Mouse (Mus musculus): ENCODE data around the gene Arhgef10l. TPM values are rescaled to one million over a fixed set of nuclear protein-coding genes. Genes with fewer than 3 reads are reported as not detected.
A peak's percentile ranks its signal among the peaks of the same experiment; 100 is the strongest.

Gene Arhgef10l
- polyA plus RNA-seq, 1 experiment from 2014 or later = 15.0 TPM

- ATAC-seq = no peak
- Histone ChIP-seq H3K9me3 (replicated peaks; ENCODE audit: control insufficient read depth, low read length) (no peaks in the 10 kb centered on the region), H3K27ac (ENCODE audit: low read depth, low read length) (no peak overlapping the region), H3K4me3 (ENCODE audit: low read depth, low read length) (no peak overlapping the region), H3K4me2 (ENCODE audit: low read length) (no peak overlapping the region), H3K27me3 (replicated peaks; ENCODE audit: control insufficient read depth, insufficient read depth, low read length) (no peaks in the 10 kb centered on the region), H3K36me3 (ENCODE audit: control insufficient read depth, insufficient read depth, low read length) (peaks cover 29% of the 10 kb centered on the region; the same call in 1 of the 2 replicates), H3K9ac (ENCODE audit: low read length) (no peak overlapping the region), H3K4me1 (ENCODE audit: control insufficient read depth, insufficient read depth, low read length) (no peaks in the 10 kb centered on the region)
- WGBS = 87% methylated on average over 10 of the region's 10 CpGs
- no peak for DNase-seq (ENCODE audit: low spot score)
Observed at GRCm38 (mm10) chr4:140634861-140635388, 30.9 kb downstream of the Arhgef10l start.

DNA sequence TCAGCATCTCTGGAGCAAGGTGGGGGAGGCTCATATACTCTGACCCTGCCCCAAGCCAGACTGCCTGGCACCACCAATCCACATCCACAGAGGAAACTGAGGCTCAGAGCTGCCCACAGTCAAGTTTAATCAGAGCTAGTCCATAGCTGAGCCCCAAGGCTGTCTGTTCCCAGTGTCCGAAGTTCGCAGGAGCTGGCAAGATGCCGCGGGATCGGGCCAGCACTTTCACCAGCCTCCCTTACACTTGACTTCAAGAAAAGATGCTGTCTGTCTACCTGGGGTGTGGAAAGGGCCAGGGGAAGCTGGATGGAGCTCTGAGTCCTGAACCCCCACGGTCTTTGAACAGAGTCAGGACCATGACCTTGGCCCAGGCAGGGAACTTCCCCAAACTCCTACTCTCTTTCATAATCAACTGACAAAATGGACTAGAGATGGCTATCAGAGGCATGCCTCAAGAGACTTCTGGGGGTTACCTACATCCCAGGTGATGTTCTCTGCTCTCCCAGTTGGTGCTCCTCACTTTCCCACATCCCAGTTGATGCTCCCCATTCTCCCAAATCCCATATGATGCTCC, 34.4 kb downstream of the Arhgef10l start:
- Histone ChIP-seq H3K27ac (ENCODE audit: low read depth, low read length) (no peak overlapping the region), H3K36me3 (ENCODE audit: control insufficient read depth, insufficient read depth, low read length) (peaks cover 21% of the 10 kb centered on the region; the same call in 1 of the 2 replicates), H3K4me3 (ENCODE audit: low read depth, low read length) (no peak overlapping the region), H3K27me3 (replicated peaks; ENCODE audit: control insufficient read depth, insufficient read depth, low read length) (no peaks in the 10 kb centered on the region), H3K4me2 (ENCODE audit: low read length) (no peak overlapping the region), H3K4me1 (ENCODE audit: control insufficient read depth, insufficient read depth, low read length) (0 out of 2 replicates have a peak, but pooled peaks cover 4% of the 10 kb centered on the region), H3K9ac (ENCODE audit: low read length) (no peak overlapping the region), H3K9me3 (replicated peaks; ENCODE audit: control insufficient read depth, low read length) (no peaks in the 10 kb centered on the region)
- ATAC-seq (no peak), DNase-seq (ENCODE audit: low spot score) (no peak)
- WGBS = 88% methylated on average over 6 of the region's 6 CpGs

GRCm38 (mm10) chr4:140630651-140631241, 35.1 kb downstream of the Arhgef10l start:
- Histone ChIP-seq H3K27ac (ENCODE audit: low read depth, low read length) (no peak overlapping the region), H3K4me1 (ENCODE audit: control insufficient read depth, insufficient read depth, low read length) (peaks cover 4% of the 10 kb centered on the region; the same call in 1 of the 2 replicates), H3K27me3 (replicated peaks; ENCODE audit: control insufficient read depth, insufficient read depth, low read length) (no peaks in the 10 kb centered on the region), H3K4me2 (ENCODE audit: low read length) (no peak overlapping the region), H3K9ac (ENCODE audit: low read length) (no peak overlapping the region), H3K9me3 (replicated peaks; ENCODE audit: control insufficient read depth, low read length) (no peaks in the 10 kb centered on the region), H3K36me3 (ENCODE audit: control insufficient read depth, insufficient read depth, low read length) (peaks cover 18% of the 10 kb centered on the region; the same call in 1 of the 2 replicates), H3K4me3 (ENCODE audit: low read depth, low read length) (no peak overlapping the region)
- WGBS = 58% methylated on average over 15 of the region's 15 CpGs
- ATAC-seq = no peak
- DNase-seq (ENCODE audit: low spot score) = no peak

GRCm38 (mm10) chr4:140630136-140630535, 35.7 kb downstream of the Arhgef10l start:
- no peak overlapping the region for H3K4me2 ChIP-seq (ENCODE audit: low read length)
- H3K27ac ChIP-seq (ENCODE audit: low read depth, low read length) = no peak overlapping the region
- no peak overlapping the region for H3K9ac ChIP-seq (ENCODE audit: low read length)
- H3K4me1 ChIP-seq (ENCODE audit: control insufficient read depth, insufficient read depth, low read length) = peaks cover 10% of the 10 kb centered on the region
- no peaks in the 10 kb centered on the region for H3K9me3 ChIP-seq (replicated peaks; ENCODE audit: control insufficient read depth, low read length)
- H3K4me3 ChIP-seq (ENCODE audit: low read depth, low read length) = no peak overlapping the region
- 59% methylated on average over 6 of the region's 6 CpGs for WGBS
- ATAC-seq (no peak), DNase-seq (ENCODE audit: low spot score) (no peak)
- H3K36me3 ChIP-seq (ENCODE audit: control insufficient read depth, insufficient read depth, low read length) = peaks cover 20% of the 10 kb centered on the region; the same call in 1 of the 2 replicates
- H3K27me3 ChIP-seq (replicated peaks; ENCODE audit: control insufficient read depth, insufficient read depth, low read length) = no peaks in the 10 kb centered on the region

- Histone ChIP-seq H3K27ac (ENCODE audit: low read depth, low read length) (no peak overlapping the region), H3K9ac (ENCODE audit: low read length) (no peak overlapping the region), H3K4me1 (ENCODE audit: control insufficient read depth, insufficient read depth, low read length) (peaks cover 20% of the 10 kb centered on the region), H3K36me3 (ENCODE audit: control insufficient read depth, insufficient read depth, low read length) (peaks cover 16% of the 10 kb centered on the region; the same call in 1 of the 2 replicates), H3K4me3 (ENCODE audit: low read depth, low read length) (no peak overlapping the region), H3K27me3 (replicated peaks; ENCODE audit: control insufficient read depth, insufficient read depth, low read length) (no peaks in the 10 kb centered on the region), H3K4me2 (ENCODE audit: low read length) (no peak overlapping the region), H3K9me3 (replicated peaks; ENCODE audit: control insufficient read depth, low read length) (no peaks in the 10 kb centered on the region)
- ATAC-seq = no peak
- DNase-seq (ENCODE audit: low spot score) = no peak
- WGBS = 68% methylated on average over 4 of the region's 4 CpGs
Observed at GRCm38 (mm10) chr4:140628971-140629370, 36.8 kb downstream of the Arhgef10l start.

DNA sequence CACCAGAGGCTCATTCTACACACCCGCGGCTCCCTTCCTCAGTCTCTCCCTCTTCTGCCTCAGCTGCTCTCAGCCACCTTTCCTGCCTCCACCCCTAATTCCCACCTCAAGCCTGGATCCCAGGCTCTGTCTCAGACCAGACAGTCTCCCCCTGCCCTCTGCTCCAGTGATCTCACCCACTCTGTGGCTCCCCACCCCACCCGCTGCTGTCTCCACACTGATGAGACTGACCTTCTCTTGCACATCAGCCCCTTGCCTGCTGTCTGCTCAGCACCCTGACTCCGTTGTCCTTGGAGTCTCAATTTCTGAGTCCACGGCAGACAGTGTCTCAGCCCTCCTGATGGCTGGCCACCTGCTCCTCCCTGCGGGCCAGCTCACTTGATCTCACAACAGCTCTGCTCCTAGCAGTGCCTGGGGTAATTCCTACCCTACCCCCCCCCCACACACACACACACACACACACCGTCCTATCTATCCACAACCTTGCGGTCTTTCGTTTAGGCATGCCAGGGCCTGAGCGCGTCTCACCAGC, 37.3 kb downstream of the Arhgef10l start:
- ATAC-seq (no peak), DNase-seq (ENCODE audit: low spot score) (no peak)
- Histone ChIP-seq H3K27me3 (replicated peaks; ENCODE audit: control insufficient read depth, insufficient read depth, low read length) (no peaks in the 10 kb centered on the region), H3K27ac (ENCODE audit: low read depth, low read length) (peak overlapping the region; percentile 55), H3K4me3 (ENCODE audit: low read depth, low read length) (no peak overlapping the region), H3K4me2 (ENCODE audit: low read length) (no peak overlapping the region), H3K9me3 (replicated peaks; ENCODE audit: control insufficient read depth, low read length) (no peaks in the 10 kb centered on the region), H3K4me1 (ENCODE audit: control insufficient read depth, insufficient read depth, low read length) (peaks cover 25% of the 10 kb centered on the region), H3K36me3 (ENCODE audit: control insufficient read depth, insufficient read depth, low read length) (peaks cover 14% of the 10 kb centered on the region), H3K9ac (ENCODE audit: low read length) (0 out of 2 replicates have a peak overlapping the region, but pooled peaks have one; percentile 21)
- 54% methylated on average over 11 of the region's 11 CpGs for WGBS

DNA sequence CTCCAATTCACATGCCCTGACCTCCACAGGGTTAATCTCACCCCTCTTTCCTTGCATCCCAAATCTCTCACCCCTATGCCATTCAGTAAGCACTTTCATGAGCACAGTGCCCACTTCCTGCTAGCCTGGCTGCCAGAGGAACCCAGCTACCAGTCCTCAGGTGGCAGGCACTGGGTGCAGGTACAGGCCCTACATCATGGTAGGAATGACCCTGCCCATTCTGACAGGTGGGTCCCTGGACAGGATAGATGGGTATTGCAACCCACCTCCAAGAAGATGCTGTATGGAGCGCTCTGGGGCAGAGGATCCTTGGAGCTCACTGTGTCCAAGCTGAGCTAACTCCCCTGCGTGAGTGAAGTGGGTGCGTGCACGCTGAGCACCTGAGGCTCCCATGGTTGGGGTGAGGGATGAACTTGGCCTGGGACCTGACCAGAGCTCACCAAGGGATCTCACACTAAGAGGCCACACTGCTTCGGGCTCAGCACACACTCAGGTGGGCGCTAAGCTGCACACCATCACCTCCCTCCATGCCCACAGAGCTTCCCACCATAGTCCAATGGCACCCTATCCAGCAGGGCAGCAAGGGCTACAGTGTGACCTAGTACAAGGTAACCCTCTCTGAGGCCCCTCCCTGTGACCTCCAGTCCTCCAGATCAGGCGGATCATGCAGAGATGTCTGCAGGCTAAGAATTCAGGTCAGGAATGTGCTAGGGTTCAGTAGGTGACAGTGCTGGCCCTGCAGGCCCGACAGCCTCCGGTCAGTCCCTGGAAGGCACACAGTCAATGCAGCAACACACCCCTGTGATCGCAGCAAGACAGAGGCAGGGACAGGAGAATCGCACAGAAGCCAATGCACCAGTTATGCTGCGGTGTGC, 39.9 kb downstream of the Arhgef10l start:
- WGBS = 63% methylated on average over 12 of the region's 12 CpGs
- H3K9ac ChIP-seq (ENCODE audit: low read length) = no peak overlapping the region
- H3K27ac ChIP-seq (ENCODE audit: low read depth, low read length) = peak overlapping the region; percentile 91
- DNase-seq (ENCODE audit: low spot score) (no peak), ATAC-seq (no peak)
- no peaks in the 10 kb centered on the region for H3K9me3 ChIP-seq (replicated peaks; ENCODE audit: control insufficient read depth, low read length)
- no peaks in the 10 kb centered on the region for H3K27me3 ChIP-seq (replicated peaks; ENCODE audit: control insufficient read depth, insufficient read depth, low read length)
- no peak overlapping the region; the same call in 1 of the 2 replicates for H3K4me2 ChIP-seq (ENCODE audit: low read length)
- peaks cover 29% of the 10 kb centered on the region for H3K4me1 ChIP-seq (ENCODE audit: control insufficient read depth, insufficient read depth, low read length)
- peaks cover 7% of the 10 kb centered on the region for H3K36me3 ChIP-seq (ENCODE audit: control insufficient read depth, insufficient read depth, low read length)
- H3K4me3 ChIP-seq (ENCODE audit: low read depth, low read length) = no peak overlapping the region

GRCm38 (mm10) chr4:140624468-140625176, 41.2 kb downstream of the Arhgef10l start:
- peak; percentile 92 for DNase-seq (ENCODE audit: low spot score)
- H3K4me1 ChIP-seq (ENCODE audit: control insufficient read depth, insufficient read depth, low read length) = peaks cover 29% of the 10 kb centered on the region
- peaks cover 7% of the 10 kb centered on the region for H3K36me3 ChIP-seq (ENCODE audit: control insufficient read depth, insufficient read depth, low read length)
- H3K4me3 ChIP-seq (ENCODE audit: low read depth, low read length) = no peak overlapping the region
- peak; percentile 85 for ATAC-seq
- no peaks in the 10 kb centered on the region for H3K27me3 ChIP-seq (replicated peaks; ENCODE audit: control insufficient read depth, insufficient read depth, low read length)
- H3K4me2 ChIP-seq (ENCODE audit: low read length) = peak overlapping the region; percentile 40
- peak overlapping the region; percentile 91 for H3K27ac ChIP-seq (ENCODE audit: low read depth, low read length)
- WGBS = 5% methylated on average over 10 of the region's 12 CpGs
- no peaks in the 10 kb centered on the region for H3K9me3 ChIP-seq (replicated peaks; ENCODE audit: control insufficient read depth, low read length)
- peak overlapping the region; percentile 54 for H3K9ac ChIP-seq (ENCODE audit: low read length)
